Mouse (Mus musculus): ENCODE measurements around the gene Lgals3bp. TPM values are rescaled to one million over a fixed set of nuclear protein-coding genes. Genes with fewer than 3 reads are reported as not detected.
A peak's percentile ranks its signal among the peaks of the same experiment; 100 is the strongest.

Gene Lgals3bp
- polyA plus RNA-seq, 1 experiment from 2014 or later = 44.3 TPM

- no peak for ATAC-seq
These were observed 40.8 kb upstream of the Lgals3bp start for GRCm38 (mm10) chr11:118442691-118443090.

DNA sequence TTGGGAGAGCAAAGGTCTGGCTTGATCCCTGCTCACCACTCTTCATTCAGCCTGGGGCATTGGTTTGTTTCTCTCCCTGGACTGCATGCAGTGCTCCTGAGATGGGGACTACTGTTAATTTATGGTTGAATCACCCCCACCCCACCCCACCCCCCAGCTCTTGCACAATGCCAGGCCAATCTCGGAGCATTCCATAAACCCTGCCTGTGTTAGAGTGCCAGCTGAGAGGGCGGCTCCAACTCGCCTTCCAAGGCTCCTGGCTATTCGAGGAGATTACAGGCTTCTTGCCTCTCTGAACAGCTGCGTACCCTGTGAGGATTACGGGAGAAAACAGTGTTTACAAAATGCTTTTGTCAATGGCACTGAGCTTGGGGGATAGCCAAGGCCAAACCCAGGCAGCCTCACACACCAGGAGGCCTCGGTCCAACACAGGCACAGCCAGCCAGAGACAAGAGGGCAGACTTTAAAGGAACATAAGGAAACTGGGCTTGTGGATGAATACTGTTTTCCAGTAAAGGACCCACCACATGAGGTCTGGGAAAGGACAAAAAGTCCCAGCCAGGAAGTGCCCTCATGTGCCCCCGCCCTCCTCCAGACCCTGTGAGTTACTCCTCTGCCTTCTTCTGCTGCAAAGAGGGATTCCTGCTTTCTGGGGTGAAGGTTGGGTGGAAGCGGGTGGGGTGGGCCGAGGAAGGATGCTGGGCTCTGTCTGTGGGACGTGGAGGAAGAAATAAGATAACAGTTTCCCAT, 36.9 kb upstream of the Lgals3bp start:
- peak; percentile 77 for DNase-seq (ENCODE audit: low spot score)
- Histone ChIP-seq H3K36me3 (ENCODE audit: insufficient read depth, low read length) (no peaks in the 10 kb centered on the region), H3K4me1 (ENCODE audit: insufficient read depth, low read depth, low read length) (peaks cover 11% of the 10 kb centered on the region; the same call in 1 of the 2 replicates), H3K27me3 (replicated peaks; ENCODE audit: insufficient read depth, low read length) (no peaks in the 10 kb centered on the region), H3K9ac (replicated peaks; ENCODE audit: low read depth) (no peak overlapping the region), H3K4me3 (ENCODE audit: low read depth, low read length) (no peak overlapping the region), H3K27ac (ENCODE audit: low read length) (peak overlapping the region; percentile 81), H3K4me2 (replicated peaks; ENCODE audit: low read depth, low read length) (no peak overlapping the region), H3K9me3 (ENCODE audit: low read length) (no peaks in the 10 kb centered on the region)
- ATAC-seq = peak; percentile 79
- TF ChIP-seq CTCF (IDR thresholded peaks at IDR 0.05) = no peak
- TF ChIP-seq EP300 (IDR thresholded peaks at IDR 0.05) = peak; percentile 87
- 21% methylated on average over 11 of the region's 11 CpGs for WGBS

More at GRCm38 (mm10) chr11:118442691-118443090, 40.8 kb upstream of the Lgals3bp start:
- Histone ChIP-seq H3K36me3 (ENCODE audit: insufficient read depth, low read length) (no peaks in the 10 kb centered on the region), H3K4me2 (replicated peaks; ENCODE audit: low read depth, low read length) (no peak overlapping the region), H3K4me3 (ENCODE audit: low read depth, low read length) (no peak overlapping the region), H3K27ac (ENCODE audit: low read length) (no peak overlapping the region), H3K9ac (replicated peaks; ENCODE audit: low read depth) (no peak overlapping the region), H3K4me1 (ENCODE audit: insufficient read depth, low read depth, low read length) (peaks cover 11% of the 10 kb centered on the region; the same call in 1 of the 2 replicates), H3K27me3 (replicated peaks; ENCODE audit: insufficient read depth, low read length) (no peaks in the 10 kb centered on the region), H3K9me3 (ENCODE audit: low read length) (no peaks in the 10 kb centered on the region)
- no peak for DNase-seq (ENCODE audit: low spot score)
- TF ChIP-seq CTCF (IDR thresholded peaks at IDR 0.05) = no peak
- TF ChIP-seq EP300 (IDR thresholded peaks at IDR 0.05) = no peak
- 43% methylated on average over 13 of the region's 13 CpGs for WGBS

DNA sequence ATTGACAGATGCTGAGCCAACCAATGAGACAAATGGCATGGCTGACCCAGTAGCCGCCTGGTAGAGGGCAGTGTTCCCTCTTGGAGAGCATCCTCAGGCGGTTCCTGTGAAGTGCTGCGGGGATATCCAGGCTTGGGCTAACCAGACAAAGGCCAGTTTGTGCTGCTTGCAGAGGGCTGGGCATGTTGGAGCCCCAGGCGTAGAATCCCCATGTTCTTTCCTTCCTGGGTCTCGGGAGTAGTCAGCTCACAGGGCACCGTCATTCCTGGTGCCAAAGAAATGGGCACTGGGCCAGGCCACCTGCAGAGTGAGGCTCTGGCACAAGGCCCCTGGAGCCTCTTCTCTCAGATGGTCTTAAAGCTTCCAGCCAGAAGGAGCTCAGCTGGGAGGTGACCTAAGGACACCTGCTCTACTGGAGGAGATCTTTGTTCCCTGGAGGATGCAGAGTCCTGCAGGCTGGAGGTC, 34.6 kb upstream of the Lgals3bp start:
- Histone ChIP-seq H3K36me3 (ENCODE audit: insufficient read depth, low read length) (no peaks in the 10 kb centered on the region), H3K4me1 (ENCODE audit: insufficient read depth, low read depth, low read length) (peaks cover 20% of the 10 kb centered on the region), H3K27ac (ENCODE audit: low read length) (no peak overlapping the region), H3K9me3 (ENCODE audit: low read length) (no peaks in the 10 kb centered on the region), H3K4me2 (replicated peaks; ENCODE audit: low read depth, low read length) (no peak overlapping the region), H3K27me3 (replicated peaks; ENCODE audit: insufficient read depth, low read length) (no peaks in the 10 kb centered on the region), H3K9ac (replicated peaks; ENCODE audit: low read depth) (no peak overlapping the region), H3K4me3 (ENCODE audit: low read depth, low read length) (no peak overlapping the region)
- ATAC-seq (no peak), DNase-seq (ENCODE audit: low spot score) (peak; percentile 43)
- WGBS = 16% methylated on average over 6 of the region's 6 CpGs
- TF ChIP-seq EP300 (IDR thresholded peaks at IDR 0.05) = no peak
- peak; percentile 57 for TF ChIP-seq CTCF (IDR thresholded peaks at IDR 0.05)

DNA sequence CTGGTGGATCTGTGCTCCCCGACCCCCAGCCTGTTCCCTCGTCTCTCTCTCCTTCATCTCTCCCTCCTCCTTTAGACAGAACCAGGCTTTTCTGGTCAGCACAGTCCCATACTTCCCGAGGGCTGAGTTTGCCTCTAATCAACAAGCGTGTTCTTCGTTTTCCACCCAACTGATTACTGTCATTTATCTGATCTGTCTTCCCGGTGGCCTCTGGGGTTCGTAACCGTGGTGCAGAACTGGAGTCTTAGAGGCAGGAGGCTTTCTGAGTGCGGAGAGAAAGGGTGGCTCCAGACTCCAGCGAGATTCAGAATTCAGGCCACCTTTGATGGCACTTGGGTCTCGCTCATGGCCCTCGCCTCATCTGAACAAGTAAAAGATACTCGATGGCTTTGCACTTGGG, 32.2 kb upstream of the Lgals3bp start:
- Histone ChIP-seq H3K27ac (ENCODE audit: low read length) (peak overlapping the region; percentile 59), H3K4me1 (ENCODE audit: insufficient read depth, low read depth, low read length) (peaks cover 26% of the 10 kb centered on the region), H3K27me3 (replicated peaks; ENCODE audit: insufficient read depth, low read length) (no peaks in the 10 kb centered on the region), H3K9me3 (ENCODE audit: low read length) (no peaks in the 10 kb centered on the region), H3K4me2 (replicated peaks; ENCODE audit: low read depth, low read length) (peak overlapping the region; percentile 45), H3K9ac (replicated peaks; ENCODE audit: low read depth) (no peak overlapping the region), H3K4me3 (ENCODE audit: low read depth, low read length) (0 out of 2 replicates have a peak overlapping the region, but pooled peaks have one; percentile 6), H3K36me3 (ENCODE audit: insufficient read depth, low read length) (no peaks in the 10 kb centered on the region)
- no peak for TF ChIP-seq EP300 (IDR thresholded peaks at IDR 0.05)
- no peak for TF ChIP-seq CTCF (IDR thresholded peaks at IDR 0.05)
- ATAC-seq = no peak
- 37% methylated on average over 13 of the region's 13 CpGs for WGBS
- no peak for DNase-seq (ENCODE audit: low spot score)

DNA sequence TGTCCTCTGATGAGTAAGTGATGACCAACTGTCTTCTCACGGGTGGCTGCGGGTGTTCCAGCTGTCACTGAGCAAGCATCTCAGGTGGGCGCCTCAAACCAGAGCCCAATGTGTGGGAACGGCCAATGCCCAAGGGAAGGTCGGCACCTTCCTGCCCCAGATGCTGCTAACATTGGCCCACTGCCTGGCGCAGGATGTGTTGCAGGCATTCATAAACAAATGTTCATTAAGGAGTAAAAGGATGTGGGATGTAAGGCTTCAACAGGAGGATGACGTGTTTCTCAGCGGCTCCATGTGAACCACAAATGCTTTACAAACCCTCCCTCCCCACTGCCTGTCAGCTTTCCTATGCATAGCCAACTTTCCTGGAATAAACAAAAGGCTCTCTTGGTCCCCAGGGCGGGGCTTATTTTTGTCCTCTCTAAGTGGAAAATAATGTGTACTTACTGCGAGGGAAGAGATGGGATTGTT, 31.5 kb upstream of the Lgals3bp start:
- Histone ChIP-seq H3K36me3 (ENCODE audit: insufficient read depth, low read length) (no peaks in the 10 kb centered on the region), H3K4me1 (ENCODE audit: insufficient read depth, low read depth, low read length) (peaks cover 27% of the 10 kb centered on the region), H3K4me3 (ENCODE audit: low read depth, low read length) (0 out of 2 replicates have a peak overlapping the region, but pooled peaks have one; percentile 6), H3K4me2 (replicated peaks; ENCODE audit: low read depth, low read length) (peak overlapping the region; percentile 45), H3K9ac (replicated peaks; ENCODE audit: low read depth) (0 out of 2 replicates have a peak overlapping the region, but pooled peaks have one; percentile 5), H3K27me3 (replicated peaks; ENCODE audit: insufficient read depth, low read length) (no peaks in the 10 kb centered on the region), H3K27ac (ENCODE audit: low read length) (peak overlapping the region; percentile 59; the same call in 1 of the 2 replicates), H3K9me3 (ENCODE audit: low read length) (no peaks in the 10 kb centered on the region)
- DNase-seq (ENCODE audit: low spot score) (peak; percentile 89), ATAC-seq (peak; percentile 70)
- peak; percentile 47 for TF ChIP-seq EP300 (IDR thresholded peaks at IDR 0.05)
- no peak for TF ChIP-seq CTCF (IDR thresholded peaks at IDR 0.05)
- WGBS = 33% methylated on average over 10 of the region's 10 CpGs

DNA sequence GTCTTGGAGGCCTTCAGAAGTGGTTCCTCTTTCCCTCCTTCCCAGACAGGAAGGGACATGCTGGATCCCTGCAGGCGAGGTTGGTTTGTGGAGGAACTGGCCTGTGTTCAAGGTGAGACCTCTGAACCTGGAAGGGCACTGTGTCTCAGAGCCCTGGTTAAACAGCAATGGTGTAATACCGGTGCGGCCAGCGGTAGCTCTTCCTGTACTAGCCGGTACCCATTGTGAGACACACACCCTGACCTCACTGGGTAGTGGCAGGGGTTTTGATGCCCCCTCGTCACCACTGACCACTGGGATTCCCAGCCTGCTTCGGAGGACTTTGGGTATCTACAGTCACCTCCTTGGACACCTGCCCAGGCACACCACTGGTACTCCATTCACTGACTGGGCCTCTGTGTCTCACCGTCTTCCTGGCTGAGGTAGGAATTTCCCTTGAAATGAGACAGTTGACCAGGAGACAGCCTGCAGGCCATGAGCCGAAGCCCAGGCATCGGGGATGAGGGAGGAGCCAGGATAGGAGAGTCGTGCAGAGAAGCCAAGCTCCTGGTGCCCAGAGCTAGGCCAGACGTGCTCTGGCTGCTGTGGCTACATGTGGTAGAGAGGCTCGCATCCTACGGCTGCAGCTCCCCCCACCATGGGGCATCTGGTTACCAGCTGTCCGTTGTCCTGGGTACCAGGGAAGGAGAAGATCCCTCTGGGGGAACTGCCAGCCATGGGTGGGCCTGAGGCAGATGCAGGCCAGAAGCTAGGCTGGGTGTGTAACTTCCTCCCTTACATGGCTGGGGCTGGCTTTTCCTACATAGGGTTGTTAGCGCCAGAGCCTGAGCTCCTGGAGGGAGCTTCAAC, 29.4 kb upstream of the Lgals3bp start:
- no peak for ATAC-seq

More for the DNA sequence above, 29.4 kb upstream of the Lgals3bp start:
- no peak overlapping the region for H3K4me3 ChIP-seq (ENCODE audit: low read depth, low read length)
- DNase-seq (ENCODE audit: low spot score) = no peak
- no peak overlapping the region for H3K27ac ChIP-seq (ENCODE audit: low read length)
- no peaks in the 10 kb centered on the region for H3K36me3 ChIP-seq (ENCODE audit: insufficient read depth, low read length)
- H3K4me2 ChIP-seq (replicated peaks; ENCODE audit: low read depth, low read length) = no peak overlapping the region
- no peaks in the 10 kb centered on the region for H3K9me3 ChIP-seq (ENCODE audit: low read length)
- WGBS = 79% methylated on average over 16 of the region's 16 CpGs
- TF ChIP-seq EP300 (IDR thresholded peaks at IDR 0.05) (no peak), CTCF (IDR thresholded peaks at IDR 0.05) (no peak)
- no peak overlapping the region for H3K9ac ChIP-seq (replicated peaks; ENCODE audit: low read depth)
- peaks cover 27% of the 10 kb centered on the region for H3K4me1 ChIP-seq (ENCODE audit: insufficient read depth, low read depth, low read length)
- no peaks in the 10 kb centered on the region for H3K27me3 ChIP-seq (replicated peaks; ENCODE audit: insufficient read depth, low read length)

Data from lung, postnatal 0 days (tissue).